Mouse (Mus musculus) lung, embryonic 16.5 days (tissue): ENCODE results near the gene Sf3b3. TPM values are rescaled to one million over a fixed set of nuclear protein-coding genes. Genes with fewer than 3 reads are reported as not detected.
"Not testable (repeated sequence)": the region's sequence is repeated elsewhere in the genome, so short reads cannot be mapped to it uniquely, and the experiment has no call there.

Experiments used
- ATAC-seq: fragments of 200-750 bp; cut with Nextera tagmentation; 2 replicates; pipeline ENCODE4 v1.8.0; 2017; ENCODE audit warnings: low read depth, mild to moderate bottlenecking, moderate library complexity
- H3K27ac ChIP-seq: fragments of 300-500 bp; sonication (generic); 2 replicates; pipeline ENCODE4 v1.5.1; 2014; ENCODE audit warnings: mild to moderate bottlenecking, control low read depth, low read length
- H3K27me3 ChIP-seq: fragments of 300-500 bp; sonication (generic); 2 replicates; pipeline ENCODE4 v1.6.1; 2014; ENCODE audit warnings: low read depth, low read length, mixed read lengths; ENCODE audit not compliant: control insufficient read depth, insufficient read depth
- H3K36me3 ChIP-seq: fragments of 300-500 bp; sonication (generic); 2 replicates; pipeline ENCODE4 v1.6.1; 2014; ENCODE audit warnings: low read length; ENCODE audit not compliant: control insufficient read depth, insufficient read depth
- H3K4me1 ChIP-seq: fragments of 300-500 bp; sonication (generic); replicated peaks from 2 replicates; pipeline ENCODE4 v1.6.1; 2014; ENCODE audit warnings: low read length, mixed read lengths; ENCODE audit not compliant: control insufficient read depth, insufficient read depth
- H3K4me2 ChIP-seq: fragments of 300-500 bp; sonication (generic); 2 replicates; pipeline ENCODE4 v1.6.1; 2014; ENCODE audit warnings: low read depth, low read length, control low read depth
- H3K4me3 ChIP-seq: fragments of 300-500 bp; sonication (generic); 2 replicates; pipeline ENCODE4 v1.5.1; 2014; ENCODE audit warnings: mild to moderate bottlenecking, low read length, control low read depth
- H3K9ac ChIP-seq: fragments of 300-500 bp; sonication (generic); 2 replicates; pipeline ENCODE4 v1.6.1; 2014; ENCODE audit warnings: low read length, control low read depth
- H3K9me3 ChIP-seq: fragments of 300-500 bp; sonication (generic); 2 replicates; pipeline ENCODE4 v1.6.1; 2016; ENCODE audit warnings: low read length; ENCODE audit not compliant: control insufficient read depth
- WGBS: fragments of 180-500 bp; shearing (Covaris S2); extraction: QIAGEN DNeasy Blood & Tissue Kit; methylation state at CpG from one replicate; pipeline ENCODE4 v1.1.7; 2014; 5-methylcytosine and 5-hydroxymethylcytosine counted together
- polyA plus RNA-seq: library from polyadenylated mRNA; unstranded; fragments of >200 nt; fragmentation: Nextera tagmentation; extraction: Ambion mirVana; gene quantifications from 2 replicates; pipeline ENCODE4 v1.2.1, GENCODE M21; 2015

Gene Sf3b3
- polyA plus RNA-seq, 1 experiment from 2014 or later = 140 TPM

DNA sequence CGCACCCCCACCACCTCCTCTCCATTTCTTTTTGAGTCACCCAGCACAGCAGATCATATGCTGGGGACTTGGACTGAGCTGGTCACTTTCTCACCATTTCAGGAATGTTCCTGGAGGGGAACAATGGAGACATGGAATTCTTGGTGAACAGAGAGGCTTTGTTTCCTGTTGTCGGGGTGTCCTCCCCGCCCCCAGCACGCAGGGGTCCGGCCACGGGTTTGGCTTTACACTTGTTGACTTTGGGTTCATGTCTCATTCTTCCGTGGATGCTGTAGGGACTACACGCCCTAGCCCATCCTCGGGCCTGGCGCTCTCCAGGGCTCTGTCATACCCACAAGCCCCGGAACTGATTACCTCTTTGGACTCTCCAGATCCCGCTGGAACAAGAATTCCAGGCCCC is 57.6 kb downstream of the Sf3b3 start:
- Histone ChIP-seq H3K36me3 (no peaks in the 10 kb centered on the region), H3K27me3 (no peaks in the 10 kb centered on the region), H3K4me1 (peaks cover 27% of the 10 kb centered on the region), H3K4me2 (no peak overlapping the region), H3K27ac (no peak overlapping the region), H3K9ac (no peak overlapping the region), H3K9me3 (no peaks in the 10 kb centered on the region), H3K4me3 (no peak overlapping the region)
- 55% methylated on average over 12 of the region's 12 CpGs for WGBS
- ATAC-seq = no peak

DNA sequence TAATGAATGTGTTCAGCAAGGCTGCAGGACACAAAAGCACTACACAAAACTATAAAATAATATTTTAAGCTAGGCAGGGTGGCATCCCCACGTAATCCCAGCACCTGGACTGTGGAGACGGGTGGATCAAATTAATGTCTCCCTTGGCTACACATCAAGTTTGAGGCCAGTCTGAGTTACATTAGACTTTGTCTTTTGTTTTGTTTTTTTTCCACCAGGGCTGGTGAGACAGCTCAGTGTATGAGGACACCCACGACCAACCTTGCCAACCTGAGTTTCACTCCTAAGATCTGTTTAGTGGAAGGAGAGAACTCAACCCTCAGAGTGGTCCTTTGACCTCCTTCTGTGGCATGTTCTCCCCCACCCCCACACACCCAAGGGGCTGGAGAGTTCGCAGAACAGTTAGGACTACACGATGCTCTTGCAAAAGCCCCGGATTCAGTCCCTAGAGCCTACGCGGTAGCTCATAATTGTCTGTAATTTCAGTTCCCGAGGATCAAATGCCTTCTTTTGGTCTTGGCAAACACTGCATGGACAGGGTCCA is 59.1 kb downstream of the Sf3b3 start:
- H3K4me1 ChIP-seq = peaks cover 17% of the 10 kb centered on the region
- H3K27ac ChIP-seq = no peak overlapping the region
- ATAC-seq = no peak
- H3K9me3 ChIP-seq = no peaks in the 10 kb centered on the region
- H3K9ac ChIP-seq = no peak overlapping the region
- WGBS = 85% methylated on average over 9 of the region's 9 CpGs
- H3K36me3 ChIP-seq = no peaks in the 10 kb centered on the region
- H3K4me3 ChIP-seq = no peak overlapping the region
- H3K4me2 ChIP-seq = no peak overlapping the region
- no peaks in the 10 kb centered on the region for H3K27me3 ChIP-seq

DNA sequence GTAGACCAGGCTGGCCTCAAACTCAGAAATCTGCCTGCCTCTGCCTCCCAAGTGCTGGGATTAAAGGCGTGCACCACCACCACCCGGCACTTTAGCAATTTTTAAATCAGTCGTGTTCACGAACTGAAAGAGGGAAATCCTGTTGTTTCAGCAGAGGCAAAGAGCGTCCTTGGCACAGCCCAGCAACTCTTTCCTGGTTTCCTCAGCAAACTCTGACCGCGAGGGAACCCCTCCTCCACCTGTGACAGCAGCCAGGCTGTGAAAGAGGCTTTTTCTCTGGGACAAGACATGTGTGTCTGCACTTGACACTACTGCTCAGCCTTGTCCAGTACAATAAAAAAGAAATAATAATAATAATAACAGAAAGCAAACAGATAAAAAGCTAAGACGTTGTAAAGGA is 59.7 kb downstream of the Sf3b3 start:
- Histone ChIP-seq H3K4me3 (no peak overlapping the region), H3K27ac (no peak overlapping the region), H3K9me3 (no peaks in the 10 kb centered on the region), H3K9ac (no peak overlapping the region), H3K36me3 (no peaks in the 10 kb centered on the region), H3K4me1 (peaks cover 12% of the 10 kb centered on the region), H3K27me3 (no peaks in the 10 kb centered on the region), H3K4me2 (no peak overlapping the region)
- WGBS = 60% methylated on average over 8 of the region's 8 CpGs
- ATAC-seq = no peak

DNA sequence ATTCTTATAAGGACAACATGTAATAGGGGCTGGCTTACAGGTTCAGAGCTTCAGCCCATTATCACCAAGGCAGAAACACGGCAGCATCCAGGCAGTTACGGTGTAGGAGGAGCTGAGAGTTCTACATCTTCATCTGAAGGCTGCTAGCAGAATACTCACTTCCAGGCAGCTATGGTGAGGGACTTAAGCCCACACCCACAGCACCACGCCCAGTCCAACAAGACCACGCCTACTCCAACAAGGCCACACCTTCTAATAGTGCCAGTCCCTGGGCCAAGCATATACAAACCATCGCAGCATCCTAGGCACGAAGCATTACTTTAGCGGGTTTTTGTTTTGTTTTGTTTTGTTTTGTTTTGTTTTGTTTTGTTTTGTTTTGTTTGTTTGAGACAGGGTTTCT is 60.1 kb downstream of the Sf3b3 start:
- H3K9me3 ChIP-seq, H3K36me3 ChIP-seq, H3K9ac ChIP-seq, H3K27me3 ChIP-seq, H3K4me1 ChIP-seq, H3K4me3 ChIP-seq, ATAC-seq, H3K27ac ChIP-seq, H3K4me2 ChIP-seq: not testable (repeated sequence)
- 77% methylated on average over 7 of the region's 7 CpGs for WGBS

DNA sequence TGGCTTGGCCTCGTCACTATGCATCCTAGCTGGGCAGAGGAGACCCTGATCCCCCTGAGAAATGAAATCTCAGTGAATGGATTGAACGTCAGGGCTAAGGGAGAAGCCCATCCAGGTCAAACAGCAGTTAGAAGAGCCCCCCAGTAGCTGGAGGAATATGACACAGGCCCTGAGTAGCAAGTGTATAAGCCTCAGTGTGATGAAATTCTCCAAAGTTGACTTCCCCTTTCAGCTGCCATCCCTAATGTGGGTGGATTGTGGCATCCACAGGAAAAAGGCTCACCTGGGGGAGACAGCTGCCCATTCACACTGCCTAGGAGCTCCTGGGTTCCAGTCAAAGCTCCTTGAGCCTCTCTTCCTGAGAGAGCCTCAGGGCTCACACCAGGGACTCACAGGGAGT is 61.2 kb downstream of the Sf3b3 start:
- no peak overlapping the region for H3K4me3 ChIP-seq
- H3K27ac ChIP-seq = no peak overlapping the region
- peaks cover 9% of the 10 kb centered on the region for H3K4me1 ChIP-seq
- no peaks in the 10 kb centered on the region for H3K36me3 ChIP-seq
- H3K27me3 ChIP-seq = no peaks in the 10 kb centered on the region
- H3K9me3 ChIP-seq = no peaks in the 10 kb centered on the region
- WGBS = 69% methylated on average over 2 of the region's 2 CpGs
- no peak overlapping the region for H3K4me2 ChIP-seq
- H3K9ac ChIP-seq = no peak overlapping the region
- no peak for ATAC-seq

DNA sequence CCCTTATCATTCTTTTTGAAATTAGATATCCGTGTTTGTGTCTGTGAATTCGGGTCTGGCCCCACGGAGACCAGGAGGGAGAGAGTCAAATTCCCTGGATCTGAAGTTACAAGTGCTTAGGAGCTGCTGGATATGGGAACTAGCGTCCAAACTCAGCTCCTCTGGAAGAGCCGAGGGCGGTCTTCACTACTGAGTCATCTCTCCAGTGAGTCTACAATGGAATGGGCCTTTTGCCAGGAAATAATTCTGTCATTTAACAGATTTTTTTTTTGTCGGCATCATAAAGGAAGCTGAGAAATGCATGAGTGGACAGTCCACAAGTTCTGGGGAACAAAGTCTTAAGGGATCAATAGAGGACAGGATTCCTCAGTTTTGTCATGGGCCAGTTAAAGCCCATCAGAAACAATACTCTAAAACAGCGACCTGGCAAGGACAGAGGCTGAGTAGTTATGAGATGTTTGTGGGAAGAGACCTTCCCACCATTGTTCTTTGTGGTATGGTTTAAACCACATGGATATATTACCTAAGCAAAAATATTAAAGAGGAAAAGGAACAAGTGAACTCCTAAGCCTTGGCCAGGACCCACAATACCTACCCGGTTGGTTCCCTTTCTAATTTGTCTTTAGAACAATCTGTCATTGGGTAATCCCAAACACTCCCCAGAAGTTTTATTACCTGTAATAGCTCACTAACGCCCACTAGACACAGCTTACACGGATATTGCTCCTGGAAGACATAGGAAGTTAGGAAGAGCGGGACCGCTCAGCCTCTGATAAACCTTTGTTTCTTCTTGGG is 66.5 kb downstream of the Sf3b3 start:
- no peak overlapping the region for H3K4me3 ChIP-seq
- peaks cover 5% of the 10 kb centered on the region for H3K9me3 ChIP-seq
- no peak overlapping the region for H3K4me2 ChIP-seq
- H3K36me3 ChIP-seq = no peaks in the 10 kb centered on the region
- H3K27me3 ChIP-seq = no peaks in the 10 kb centered on the region
- no peak overlapping the region for H3K9ac ChIP-seq
- 66% methylated on average over 13 of the region's 13 CpGs for WGBS
- no peak for ATAC-seq
- H3K4me1 ChIP-seq = no peaks in the 10 kb centered on the region
- no peak overlapping the region for H3K27ac ChIP-seq

DNA sequence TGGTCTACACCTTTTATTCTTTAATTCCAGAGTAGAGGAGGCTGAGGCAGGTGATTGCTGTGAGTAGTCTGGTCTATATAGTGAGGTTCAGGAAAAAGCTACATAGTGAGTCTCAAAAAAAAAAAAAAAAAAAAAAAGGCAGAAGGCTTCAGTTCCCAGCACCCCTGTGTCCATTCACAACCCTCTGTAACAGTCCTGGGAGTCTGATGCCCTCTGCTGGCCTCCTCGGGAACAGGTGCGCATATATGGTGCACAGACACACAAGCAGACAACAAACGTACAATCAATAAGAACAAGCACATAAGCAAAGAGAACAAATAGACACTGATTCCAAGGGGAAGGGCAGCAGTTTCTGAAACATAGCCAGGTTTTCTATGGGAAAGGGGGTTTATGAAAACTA is 70.3 kb downstream of the Sf3b3 start:
- Histone ChIP-seq H3K27me3 (no peaks in the 10 kb centered on the region), H3K4me2 (no peak overlapping the region), H3K4me3 (no peak overlapping the region), H3K9me3 (peaks cover 5% of the 10 kb centered on the region), H3K4me1 (peaks cover 7% of the 10 kb centered on the region), H3K36me3 (no peaks in the 10 kb centered on the region), H3K9ac (no peak overlapping the region), H3K27ac (no peak overlapping the region)
- no peak for ATAC-seq
- WGBS = 97% methylated on average over 3 of the region's 3 CpGs

DNA sequence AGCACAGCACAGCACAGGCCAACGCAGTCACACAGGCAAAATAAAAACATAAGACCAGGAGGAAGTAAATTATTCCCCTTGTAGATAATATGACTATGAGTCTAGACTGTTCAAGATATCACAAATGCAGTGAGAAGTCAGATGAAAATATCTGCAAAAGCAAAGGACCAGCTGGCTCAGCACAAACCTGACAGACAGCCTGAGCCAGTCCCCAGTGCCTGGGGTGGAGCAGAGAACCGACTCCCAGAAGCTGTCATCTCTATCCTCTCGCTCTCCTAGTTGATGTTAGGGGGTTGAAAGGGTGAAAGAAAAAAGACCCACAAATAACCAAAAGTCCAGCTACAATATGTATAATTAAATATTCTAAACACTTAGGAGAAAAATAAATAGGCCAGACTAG is 70.9 kb downstream of the Sf3b3 start:
- no peak overlapping the region for H3K9ac ChIP-seq
- no peaks in the 10 kb centered on the region for H3K36me3 ChIP-seq
- H3K4me1 ChIP-seq = peaks cover 7% of the 10 kb centered on the region
- H3K4me2 ChIP-seq = no peak overlapping the region
- H3K4me3 ChIP-seq = no peak overlapping the region
- H3K27me3 ChIP-seq = no peaks in the 10 kb centered on the region
- H3K9me3 ChIP-seq = peaks cover 5% of the 10 kb centered on the region
- WGBS = 68% methylated on average over 3 of the region's 3 CpGs
- H3K27ac ChIP-seq = no peak overlapping the region
- ATAC-seq = peak; percentile 56

DNA sequence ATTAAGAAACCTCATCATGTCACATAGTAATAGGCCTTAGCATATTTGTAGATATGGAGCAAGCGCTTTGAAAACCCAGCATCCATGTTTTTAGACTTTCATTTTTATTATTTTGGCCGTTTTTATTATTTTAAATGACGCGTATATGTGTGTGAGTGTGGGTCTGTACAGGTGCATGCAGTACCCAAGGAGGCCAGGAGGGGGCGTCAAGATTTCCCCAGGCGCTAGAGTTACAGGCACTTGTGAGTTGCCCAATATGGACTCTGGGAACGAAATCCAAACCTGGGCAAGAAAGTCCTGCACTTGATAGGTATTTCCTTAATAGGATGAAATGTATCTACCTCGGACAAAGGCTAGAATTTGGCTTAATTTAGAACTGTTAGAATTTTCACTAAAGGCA is 71.3 kb downstream of the Sf3b3 start:
- WGBS = 71% methylated on average over 8 of the region's 8 CpGs
- no peaks in the 10 kb centered on the region for H3K36me3 ChIP-seq

More for the DNA sequence above, 71.3 kb downstream of the Sf3b3 start:
- Histone ChIP-seq H3K4me2 (no peak overlapping the region), H3K27me3 (no peaks in the 10 kb centered on the region), H3K4me1 (peaks cover 7% of the 10 kb centered on the region), H3K9me3 (peaks cover 5% of the 10 kb centered on the region), H3K4me3 (no peak overlapping the region), H3K9ac (no peak overlapping the region), H3K27ac (no peak overlapping the region)
- ATAC-seq = no peak
